Mouse (Mus musculus): ENCODE measurements at regions not wholly inside any gene's neighbourhood (a gene's known extent, or its start where the extent isn't known, plus 50 kb on each side); places are given as distances from the start of the nearest gene placed in this dataset.
"Not testable (repeated sequence)": the region's sequence is repeated elsewhere in the genome, so short reads cannot be mapped to it uniquely, and the experiment has no call there.

- DNase-seq = not testable (repeated sequence)
These were observed 185.8 kb upstream of the Zfp386 start for GRCm38 (mm10) chr12:115861759-115862158.

DNA sequence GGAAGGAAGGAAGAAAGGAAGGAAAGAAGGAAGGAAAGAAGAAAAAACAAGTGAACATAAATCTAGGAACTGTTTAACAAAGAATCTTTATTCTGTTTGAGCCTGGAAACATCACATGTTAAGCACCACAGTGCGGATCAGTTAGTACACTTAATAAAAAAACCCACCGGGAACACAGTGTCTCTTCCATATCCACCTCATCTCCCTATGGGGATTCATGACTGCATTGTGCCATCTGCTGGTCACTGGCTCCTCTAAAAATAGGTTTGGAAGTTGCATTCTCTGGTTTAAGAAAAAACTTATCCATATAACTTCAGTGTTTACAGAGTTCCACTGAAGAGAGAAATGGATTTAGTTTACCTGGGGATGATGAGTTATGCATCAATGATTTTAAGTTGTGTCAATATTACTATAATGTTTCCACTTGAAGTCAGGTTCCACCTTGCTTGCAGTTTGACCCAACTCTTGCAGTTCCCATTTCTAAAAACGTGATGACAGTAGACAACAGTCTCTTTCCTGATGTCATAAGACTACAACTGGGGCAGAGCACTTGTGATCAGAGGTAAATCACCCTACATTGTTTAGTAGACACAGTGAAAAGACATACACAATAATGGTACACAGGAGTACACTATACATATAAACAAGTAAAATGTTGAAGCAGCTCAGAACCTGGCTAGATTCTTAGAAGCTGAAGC lies 182.3 kb upstream of the Zfp386 start:
- not testable (repeated sequence) for DNase-seq

DNA sequence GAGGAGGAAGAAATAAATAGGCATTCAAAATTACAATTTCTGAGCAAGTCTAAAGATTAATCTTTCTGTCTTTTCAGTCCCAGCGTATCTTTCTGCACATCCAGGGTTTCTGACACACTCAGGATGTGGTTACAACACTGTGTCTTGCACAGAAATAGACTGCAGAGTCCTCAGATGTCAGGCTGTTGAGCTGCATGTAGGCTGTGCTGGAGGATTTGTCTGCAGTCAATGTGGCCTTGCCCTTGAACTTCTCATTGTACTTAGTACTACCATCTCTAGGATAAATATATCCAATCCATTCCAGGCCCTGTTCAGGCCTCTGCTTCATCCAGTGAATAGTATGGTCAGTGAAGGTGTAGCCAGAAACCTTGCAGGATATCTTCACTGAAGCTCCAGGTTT lies 178.9 kb upstream of the Zfp386 start:
- not testable (repeated sequence) for DNase-seq

GRCm38 (mm10) chr12:115872451-115872850 lies 175.1 kb upstream of the Zfp386 start:
- DNase-seq = not testable (repeated sequence)

- DNase-seq = not testable (repeated sequence)
These were observed 173.5 kb upstream of the Zfp386 start for GRCm38 (mm10) chr12:115873976-115874375.

GRCm38 (mm10) chr12:115883719-115884118 lies 163.8 kb upstream of the Zfp386 start:
- DNase-seq = no peak

DNA sequence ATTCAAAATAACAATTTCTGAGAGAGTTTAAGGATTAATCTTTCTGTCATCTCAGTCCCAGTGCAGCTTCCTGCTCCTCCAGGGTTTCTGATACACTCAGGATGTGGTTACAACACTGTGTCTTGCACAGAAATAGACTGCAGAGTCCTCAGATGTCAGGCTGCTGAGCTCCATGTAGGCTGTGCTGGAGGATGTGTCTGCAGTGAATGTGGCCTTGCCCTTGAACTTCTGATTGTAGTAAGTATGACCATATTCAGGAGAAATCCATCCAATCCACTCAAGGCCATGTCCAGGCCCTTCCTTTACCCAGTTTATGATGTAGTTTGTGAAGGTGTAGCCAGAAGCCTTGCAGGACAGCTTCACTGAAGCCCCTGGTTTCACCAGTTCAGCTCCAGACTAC lies 159.5 kb upstream of the Zfp386 start:
- no peak for DNase-seq

GRCm38 (mm10) chr12:115892656-115893055 lies 154.9 kb upstream of the Zfp386 start:
- peak; percentile 8 for DNase-seq

DNA sequence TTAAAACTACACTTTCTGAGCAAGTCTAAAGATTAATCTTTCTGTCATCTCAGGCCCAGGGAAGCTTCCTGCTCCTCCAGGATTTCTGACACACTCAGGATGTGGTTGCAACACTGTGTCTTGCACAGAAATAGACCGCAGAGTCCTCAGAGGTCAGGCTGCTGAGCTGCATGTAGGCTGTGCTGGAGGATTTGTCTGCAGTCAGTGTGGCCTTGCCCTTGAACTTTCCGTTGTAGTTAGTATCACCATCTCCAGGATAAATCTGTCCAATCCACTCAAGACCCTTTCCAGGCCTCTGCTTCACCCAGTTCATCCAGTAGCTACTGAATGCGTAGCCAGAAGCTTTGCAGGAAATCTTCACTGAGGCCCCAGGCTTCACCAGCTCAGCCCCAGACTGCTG lies 135.3 kb upstream of the Zfp386 start:
- not testable (repeated sequence) for DNase-seq

GRCm38 (mm10) chr12:115915420-115915819 lies 132.1 kb upstream of the Zfp386 start:
- DNase-seq = not testable (repeated sequence)

DNA sequence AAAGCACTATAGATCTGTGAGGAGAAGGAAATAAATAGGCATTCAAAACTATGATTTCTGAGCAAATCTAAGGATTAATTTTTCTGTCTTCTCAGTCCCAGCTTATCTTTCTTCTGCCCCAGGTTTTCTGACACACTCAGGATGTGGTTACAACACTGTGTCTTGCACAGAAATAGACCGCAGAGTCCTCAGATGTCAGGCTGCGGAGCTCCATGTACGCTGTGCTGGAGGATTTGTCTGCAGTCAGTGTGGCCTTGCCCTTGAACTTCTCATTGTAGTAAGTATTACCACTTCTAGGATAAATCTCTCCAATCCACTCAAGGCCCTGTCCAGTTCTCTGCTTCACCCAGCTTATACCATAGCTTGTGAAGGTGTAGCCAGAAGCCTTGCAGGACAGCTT lies 127.4 kb upstream of the Zfp386 start:
- not testable (repeated sequence) for DNase-seq

- DNase-seq = not testable (repeated sequence)
These were observed 123.5 kb upstream of the Zfp386 start for GRCm38 (mm10) chr12:115923999-115924398.

DNA sequence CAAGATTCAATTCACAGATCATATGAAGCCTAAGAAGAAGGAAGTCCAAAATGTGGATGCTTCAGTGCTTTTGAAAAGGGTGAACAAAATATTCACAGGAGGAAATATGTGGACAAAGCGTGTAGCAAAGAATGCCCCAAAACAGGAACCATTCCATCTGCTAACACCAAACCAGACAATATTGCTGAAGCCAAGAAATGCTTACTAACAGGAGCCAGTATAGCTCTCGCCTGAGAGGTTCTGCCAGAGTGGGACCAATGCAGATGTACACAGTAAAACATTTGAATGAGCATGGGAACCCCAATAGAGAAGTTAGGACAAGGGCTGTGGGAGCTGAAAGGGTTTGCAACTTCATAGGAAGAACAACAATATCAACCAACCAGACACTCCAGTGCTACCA lies 122.0 kb upstream of the Zfp386 start:
- not testable (repeated sequence) for DNase-seq

DNA sequence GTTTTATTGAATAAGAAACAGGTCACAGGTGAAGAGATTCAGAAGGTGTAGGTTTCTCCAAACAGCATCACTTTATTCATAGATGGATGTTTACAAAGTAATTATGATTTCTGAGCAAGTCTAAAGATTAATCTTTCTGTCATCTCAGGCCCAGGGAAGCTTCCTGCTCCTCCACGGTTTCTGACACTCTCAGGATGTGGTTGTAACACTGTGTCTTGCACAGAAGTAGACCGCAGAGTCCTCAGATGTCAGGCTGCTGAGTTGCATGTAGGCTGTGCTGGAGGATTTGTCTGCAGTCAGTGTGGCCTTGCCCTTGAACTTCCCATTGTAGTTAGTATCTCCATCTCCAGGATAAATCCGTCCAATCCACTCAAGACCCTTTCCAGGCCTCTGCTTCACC lies 95.2 kb upstream of the Zfp386 start:
- DNase-seq = not testable (repeated sequence)

GRCm38 (mm10) chr12:115955477-115956177 lies 91.9 kb upstream of the Zfp386 start:
- not testable (repeated sequence) for DNase-seq

GRCm38 (mm10) chr12:115963701-115964100 lies 83.8 kb upstream of the Zfp386 start:
- not testable (repeated sequence) for DNase-seq

DNA sequence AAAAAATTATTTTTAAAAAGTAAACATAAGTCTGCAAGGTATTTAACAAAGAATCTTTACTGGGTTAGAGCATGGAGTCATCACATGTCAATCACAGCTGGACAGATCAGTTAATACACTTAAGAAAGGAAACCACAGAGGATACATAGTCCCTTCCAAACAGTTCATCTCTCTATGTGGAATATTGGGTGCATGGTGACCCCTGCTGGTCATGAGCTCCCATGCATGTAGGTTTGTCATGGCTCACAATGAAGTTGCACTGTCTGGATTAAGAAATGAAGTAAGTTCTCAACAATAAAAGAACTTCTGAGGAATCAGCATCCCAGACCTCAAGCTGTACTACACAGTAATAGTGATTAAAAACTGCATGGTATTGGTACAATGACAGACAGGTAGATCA lies 80.0 kb upstream of the Zfp386 start:
- not testable (repeated sequence) for DNase-seq

Measured in cerebellum, adult 11-12 months (tissue).